Mouse (Mus musculus) kidney, postnatal 4 days (tissue): ENCODE data around the gene Tbc1d8.

Source experiments
- DNase-seq, 2 experiments: peaks; one replicate each; pipeline ENCODE4 v3.0.0; 2021; ENCODE audit warnings: mixed read lengths in 2 of 2

Tbc1d8 gene

GRCm38 (mm10) chr1:39445303-39446050 is 33.1 kb downstream of the Tbc1d8 start:
- no peak for DNase-seq

- DNase-seq: no peak
Measured at GRCm38 (mm10) chr1:39443764-39444163, 34.8 kb downstream of the Tbc1d8 start.

GRCm38 (mm10) chr1:39441686-39442085 is 36.9 kb downstream of the Tbc1d8 start:
- DNase-seq: no peak

- no peak for DNase-seq
Measured at GRCm38 (mm10) chr1:39439661-39440548, 38.6 kb downstream of the Tbc1d8 start.

- no peak for DNase-seq
Measured at GRCm38 (mm10) chr1:39438629-39439028, 39.9 kb downstream of the Tbc1d8 start.

DNA sequence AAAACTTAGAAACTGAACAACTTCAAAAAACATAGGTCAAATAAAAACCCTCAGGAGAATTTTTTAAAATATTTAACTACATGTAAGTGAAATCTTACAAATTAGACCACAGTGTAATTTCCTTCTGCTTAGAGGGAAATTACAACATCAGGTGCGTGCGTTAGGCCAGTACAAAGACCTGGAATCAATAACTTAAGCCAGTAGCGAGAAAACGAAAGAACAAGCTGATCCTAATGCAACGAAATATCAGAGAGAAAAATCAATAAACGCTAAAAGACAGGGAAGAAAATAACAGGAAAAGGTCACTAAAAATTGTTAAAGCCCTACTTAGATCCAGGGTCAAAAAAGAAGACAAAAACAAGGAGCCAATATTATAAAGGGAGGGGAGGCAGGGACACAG is 44.3 kb downstream of the Tbc1d8 start:
- no peak for DNase-seq

DNA sequence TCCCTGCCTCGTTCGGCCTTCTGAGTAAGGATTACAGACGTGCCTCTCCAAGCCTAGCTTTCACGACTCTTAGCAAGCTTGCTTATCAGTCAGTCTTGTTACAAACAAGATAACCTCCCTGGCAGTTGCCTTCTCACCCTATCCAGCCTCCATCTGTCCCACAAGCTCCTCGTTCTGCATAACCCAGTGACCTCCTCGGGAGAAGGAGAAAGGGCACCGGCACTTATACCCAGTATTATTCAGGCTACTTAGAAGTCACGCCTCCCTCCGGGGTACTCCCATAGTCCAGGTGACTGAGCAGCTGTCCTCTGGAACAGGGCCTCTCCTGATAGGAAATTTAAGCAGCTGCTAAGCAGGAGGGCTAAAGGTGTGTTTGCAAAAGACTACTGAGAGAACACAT is 48.5 kb downstream of the Tbc1d8 start:
- DNase-seq: no peak

DNA sequence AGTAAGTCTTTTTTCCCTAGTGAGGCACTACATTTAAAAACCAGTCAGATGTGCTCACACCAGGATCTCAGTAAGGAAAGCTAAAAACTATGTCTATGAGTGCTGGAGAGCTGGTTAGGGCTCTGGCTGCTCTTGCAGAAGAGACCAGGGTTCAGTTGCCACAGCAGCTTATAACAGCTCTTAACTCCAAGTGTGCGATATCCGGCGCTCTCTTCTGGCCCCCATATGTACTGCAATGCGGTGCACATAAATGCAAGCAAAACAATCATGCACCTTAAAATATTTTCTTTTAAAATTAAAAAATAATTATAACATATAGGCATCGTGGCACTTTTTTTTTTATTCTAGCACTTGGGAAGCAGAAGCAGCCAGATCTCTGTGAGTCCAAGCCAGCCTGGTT is 49.5 kb downstream of the Tbc1d8 start:
- no peak for DNase-seq

DNA sequence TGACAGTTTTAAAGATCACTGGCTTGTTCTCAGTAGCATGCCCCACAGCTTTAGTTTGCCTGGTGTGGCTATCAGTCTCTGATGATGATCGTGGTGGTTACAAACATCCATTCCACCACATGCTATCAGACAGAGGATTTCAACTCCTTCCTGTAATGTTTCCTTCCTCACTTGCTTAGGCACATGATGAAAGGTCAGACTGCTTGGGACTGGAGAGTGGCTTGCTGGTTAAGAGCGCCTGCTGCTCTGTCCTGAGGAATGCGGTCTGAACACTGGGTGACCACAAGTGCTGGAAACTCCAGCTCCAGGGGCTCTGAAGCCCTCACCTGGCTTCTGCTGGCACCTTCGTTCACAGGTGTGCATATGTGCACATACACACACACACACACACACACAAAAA is 50.3 kb downstream of the Tbc1d8 start:
- no peak for DNase-seq

GRCm38 (mm10) chr1:39425497-39425896 is 53.1 kb downstream of the Tbc1d8 start:
- no peak for DNase-seq

GRCm38 (mm10) chr1:39420987-39421386 is 57.6 kb downstream of the Tbc1d8 start:
- no peak for DNase-seq

DNA sequence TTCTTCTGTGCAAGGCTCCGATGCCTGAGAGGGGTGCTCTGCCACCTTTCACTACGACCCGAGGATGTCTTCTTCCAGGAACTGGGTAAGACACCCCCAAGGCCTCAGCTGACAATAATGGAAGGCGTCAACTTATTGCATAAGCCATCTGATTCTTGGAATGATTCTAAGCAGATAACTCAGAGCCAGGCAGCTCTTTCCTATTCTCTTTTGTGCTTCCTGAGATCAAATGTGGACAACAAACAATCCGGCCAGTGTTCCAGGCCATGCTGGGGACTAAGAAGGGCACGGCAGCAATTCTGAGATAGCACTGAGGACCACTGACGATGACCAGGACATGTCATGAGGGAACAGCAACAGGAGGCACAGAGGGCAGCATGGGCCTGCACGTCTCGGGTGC is 59.7 kb downstream of the Tbc1d8 start:
- DNase-seq: no peak

DNA sequence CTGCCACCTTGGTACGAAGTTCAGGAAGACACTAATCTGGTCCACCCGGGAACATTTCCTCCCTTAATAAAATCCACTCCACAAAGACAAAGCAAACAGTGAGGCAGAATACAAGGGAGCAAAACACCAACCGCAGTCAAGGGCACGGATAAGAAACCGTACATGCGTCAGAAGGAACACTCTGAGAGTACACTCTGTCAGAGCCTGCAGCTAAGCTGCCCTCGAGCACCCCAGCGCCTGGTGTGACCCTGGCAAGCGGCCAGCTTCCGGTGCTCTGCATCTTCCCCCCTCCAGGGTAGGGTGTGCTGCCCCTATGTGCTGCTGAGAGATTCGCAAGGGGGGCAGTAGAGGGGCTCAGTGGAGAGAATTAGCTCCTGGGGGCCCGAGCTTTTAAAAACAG is 60.7 kb downstream of the Tbc1d8 start:
- peak; percentile 53 to 67 for DNase-seq

DNA sequence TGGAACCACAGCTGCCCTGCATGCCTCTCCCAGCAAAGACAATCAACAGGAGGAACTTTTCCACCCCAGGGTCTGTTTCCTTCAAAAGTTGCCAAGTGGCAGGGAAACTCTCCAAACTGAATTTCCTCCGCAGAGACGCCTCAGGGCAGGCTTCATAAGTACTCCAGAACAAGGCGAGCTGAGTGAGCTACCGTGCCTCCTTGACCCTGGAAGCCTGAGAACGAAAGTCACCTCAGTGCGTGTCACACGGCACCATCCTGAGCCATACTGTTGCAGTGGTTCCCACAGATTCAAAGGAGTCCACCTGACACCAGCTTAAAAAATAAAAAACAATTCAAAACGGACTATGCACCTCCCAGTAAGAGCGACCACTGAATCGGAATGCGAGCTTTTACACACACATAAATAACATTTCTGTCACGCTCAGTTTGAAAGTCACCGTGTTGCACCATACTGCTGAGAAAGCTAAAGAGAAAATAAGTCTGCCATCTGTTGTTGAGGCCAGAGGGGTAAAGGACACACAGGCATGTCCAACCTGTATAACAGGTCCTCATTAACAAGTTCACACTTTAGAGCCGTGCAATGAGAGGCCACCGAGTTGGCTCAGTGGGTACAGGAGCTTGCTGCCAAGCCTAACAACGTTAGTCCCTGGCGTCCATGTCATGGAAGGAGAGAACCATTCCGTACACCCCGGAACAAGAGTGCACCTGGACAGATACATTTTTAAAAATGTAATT is 68.3 kb downstream of the Tbc1d8 start:
- DNase-seq: peak; percentile 35 to 56

GRCm38 (mm10) chr1:39408668-39409067 is 69.9 kb downstream of the Tbc1d8 start:
- DNase-seq: no peak

GRCm38 (mm10) chr1:39408123-39408522 is 70.4 kb downstream of the Tbc1d8 start:
- DNase-seq: peak in 1 of 2 experiments; percentile 31

DNA sequence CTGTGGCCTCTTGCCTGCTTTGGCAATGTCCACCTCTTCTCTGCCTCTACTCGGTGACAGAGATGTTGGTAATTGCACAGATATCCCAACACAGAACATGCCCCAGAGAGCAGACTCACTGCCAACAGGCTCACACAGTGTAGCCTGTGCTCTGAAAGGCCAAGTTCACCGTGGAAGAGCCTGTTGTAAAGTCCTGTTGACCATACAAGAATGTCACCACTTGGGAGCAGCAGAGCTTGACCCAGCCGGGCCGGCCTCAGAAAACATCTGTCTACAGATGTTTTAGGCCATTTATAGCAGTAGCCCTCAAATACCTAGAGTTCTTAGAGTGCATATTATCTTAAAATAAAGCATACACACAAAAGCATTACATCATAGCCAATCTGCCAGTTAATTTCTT is 71.4 kb downstream of the Tbc1d8 start:
- DNase-seq: peak in 1 of 2 experiments; percentile 30

- no peak for DNase-seq
Measured at GRCm38 (mm10) chr1:39400173-39400572, 78.4 kb downstream of the Tbc1d8 start.

DNA sequence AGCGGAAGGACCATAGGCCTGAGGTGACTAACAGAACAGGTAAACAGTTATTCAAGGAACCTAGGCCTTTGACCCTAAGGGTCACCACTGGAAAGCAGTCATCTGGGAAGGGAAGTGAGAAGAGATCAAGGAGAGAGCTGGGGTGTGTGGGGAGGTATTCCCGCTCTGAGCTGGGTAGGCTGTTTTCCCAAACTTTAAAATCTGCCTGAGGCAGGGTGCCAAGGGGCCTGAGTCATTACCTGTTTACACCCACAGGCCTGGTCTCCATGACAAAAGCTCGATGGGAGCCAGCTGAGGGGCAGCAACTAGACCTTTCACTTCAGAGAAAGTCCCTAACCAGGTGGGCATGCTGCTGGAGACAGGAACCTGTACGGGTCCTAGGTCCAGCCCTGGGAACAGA is 79.3 kb downstream of the Tbc1d8 start:
- no peak for DNase-seq

GRCm38 (mm10) chr1:39398284-39398683 is 80.3 kb downstream of the Tbc1d8 start:
- DNase-seq: no peak

GRCm38 (mm10) chr1:39396347-39396746 is 82.2 kb downstream of the Tbc1d8 start:
- peak in 1 of 2 experiments; percentile 29 for DNase-seq

DNA sequence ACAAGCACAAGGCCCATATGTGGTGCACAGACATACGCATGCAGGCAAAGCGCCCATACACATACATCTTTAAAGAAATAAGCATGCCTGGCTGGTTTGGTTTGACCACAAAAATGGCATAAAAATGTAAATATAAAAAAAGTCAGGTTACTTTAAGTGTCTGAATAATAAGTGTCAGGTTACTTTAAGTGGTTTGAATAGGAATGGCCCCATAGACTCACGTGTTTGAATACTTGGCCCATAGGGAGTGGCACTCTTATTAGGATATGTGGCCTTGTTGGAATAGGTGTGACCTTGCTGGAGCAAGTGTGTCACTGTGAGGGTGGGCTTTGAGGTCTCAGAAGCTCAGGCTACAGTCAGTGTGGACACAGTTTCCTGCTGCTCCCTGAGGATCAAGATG is 83.9 kb downstream of the Tbc1d8 start:
- no peak for DNase-seq

- DNase-seq: peak; percentile 36 to 60
Measured at GRCm38 (mm10) chr1:39394096-39394495, 84.5 kb downstream of the Tbc1d8 start.
